Mouse (Mus musculus) left cerebral cortex, adult 9 months (tissue): ENCODE results near the gene Afp.

Experiments
- DNase-seq, 2 experiments: peaks; one replicate each; pipeline ENCODE4 v3.0.0; 2022; ENCODE audit warnings: low spot score in 2 of 2

The Afp gene

DNA sequence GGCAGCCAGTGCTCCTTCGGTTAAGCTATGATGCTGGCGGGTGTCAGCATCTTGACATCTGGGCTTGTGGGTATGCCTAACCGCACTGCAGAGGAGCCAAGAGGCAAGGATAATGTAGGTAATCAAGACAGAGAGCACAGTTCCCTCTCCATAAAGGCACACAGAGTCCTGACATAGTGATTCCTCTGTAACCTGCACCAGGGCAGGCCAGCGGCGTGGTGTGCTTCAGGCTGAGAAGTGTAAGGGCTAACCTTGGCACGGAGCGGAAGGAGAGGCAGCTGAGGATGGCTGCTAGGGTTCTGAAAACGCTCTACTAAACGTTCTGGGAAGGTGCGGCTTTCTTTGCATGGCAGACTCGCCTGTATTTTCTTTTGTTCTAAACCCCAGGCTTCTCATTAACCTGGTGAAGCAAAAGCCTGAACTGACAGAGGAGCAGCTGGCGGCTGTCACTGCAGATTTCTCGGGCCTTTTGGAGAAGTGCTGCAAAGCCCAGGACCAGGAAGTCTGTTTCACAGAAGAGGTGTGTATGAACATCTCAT, 16.9 kb downstream of the Afp start:
- no peak for DNase-seq

GRCm38 (mm10) chr5:90509828-90510592, 19.5 kb downstream of the Afp start:
- no peak for DNase-seq

DNA sequence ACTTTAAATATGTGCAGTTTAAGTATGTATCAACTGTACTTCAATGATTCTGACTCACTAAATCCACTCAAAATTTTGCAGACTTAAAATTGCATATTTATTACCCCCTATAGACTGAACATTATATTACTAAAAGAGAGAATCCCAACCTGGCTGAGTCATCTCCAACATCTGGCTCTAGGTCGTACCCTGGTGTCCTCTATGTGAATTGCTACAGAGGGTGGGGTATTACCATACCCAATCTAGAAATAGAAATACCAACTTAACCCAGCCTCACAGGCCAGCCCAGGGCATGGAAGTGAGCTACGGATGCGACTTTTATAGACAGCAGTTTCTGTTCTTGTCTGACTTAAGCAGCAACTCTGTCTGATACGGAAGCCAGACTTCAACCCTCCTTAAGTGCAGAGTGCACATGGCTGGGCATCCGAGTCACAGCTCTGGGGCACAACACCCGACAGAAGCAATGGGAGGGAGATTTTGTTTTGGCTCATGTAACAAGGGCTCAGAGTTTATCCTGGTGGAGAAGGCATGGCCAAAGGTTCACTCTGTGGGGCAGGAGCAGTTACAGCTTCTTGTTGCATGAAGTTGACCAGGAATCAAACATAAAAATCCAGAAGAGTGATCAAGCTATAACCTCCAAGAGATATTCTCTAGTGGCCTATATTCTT, 21.9 kb downstream of the Afp start:
- no peak for DNase-seq

DNA sequence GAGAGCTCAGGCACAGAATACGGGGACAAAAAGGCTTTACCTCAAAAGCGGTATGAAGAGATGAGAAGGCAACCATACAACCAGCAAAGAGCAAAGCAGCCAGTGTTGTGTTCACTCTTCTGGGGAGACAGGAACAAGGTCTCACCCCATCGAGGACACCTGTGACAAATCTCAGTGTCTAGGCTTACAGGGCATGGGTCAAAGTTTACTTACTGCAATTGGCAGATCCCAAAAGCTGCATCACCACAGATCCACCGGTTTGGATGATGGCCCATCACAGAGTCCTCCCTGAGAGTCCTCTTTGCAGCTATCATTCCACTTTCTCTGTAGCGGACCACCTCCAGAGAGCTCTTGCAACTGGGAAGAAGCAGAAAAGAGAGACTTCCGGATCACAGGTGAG, 25.0 kb downstream of the Afp start:
- no peak for DNase-seq

DNA sequence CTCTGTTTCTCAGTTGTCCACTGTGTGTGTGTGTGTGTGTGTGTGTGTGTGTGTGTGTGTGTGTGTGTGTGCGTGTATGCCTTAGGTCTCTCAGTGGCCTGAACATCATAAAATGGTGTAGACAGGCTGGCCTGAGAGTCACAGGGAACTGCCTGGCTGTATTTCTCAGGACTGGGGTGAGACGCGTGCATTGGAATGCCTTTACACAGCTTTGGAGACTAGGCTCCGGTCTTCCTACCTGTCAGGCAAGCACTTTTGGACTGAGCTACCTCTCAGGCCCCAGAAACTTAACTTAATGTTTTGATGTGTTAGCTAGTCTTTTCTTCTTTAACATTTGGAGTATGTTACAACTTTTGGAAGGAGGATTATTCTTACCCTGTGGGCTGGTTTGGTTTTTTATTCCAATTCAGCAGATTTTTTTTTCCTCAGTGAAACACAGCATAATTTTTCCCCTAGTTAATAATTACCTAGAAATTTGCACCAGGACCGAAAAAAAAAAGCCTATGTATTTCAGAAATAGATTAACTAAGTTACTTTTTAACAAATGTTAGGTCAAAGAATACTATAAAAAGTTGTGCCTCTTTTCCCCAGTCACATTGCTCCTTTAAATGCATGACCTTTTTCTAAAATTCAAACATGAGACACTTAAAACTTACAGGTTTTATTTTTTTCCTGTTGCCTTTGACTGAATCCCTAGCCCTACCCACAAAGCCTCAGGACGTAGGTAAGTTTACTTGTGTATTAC, 28.0 kb downstream of the Afp start, which contains the start of gene Afm:
Afm (plus strand) TSS at position 577 of the 745 bp plus-strand sequence.
- no peak for DNase-seq

DNA sequence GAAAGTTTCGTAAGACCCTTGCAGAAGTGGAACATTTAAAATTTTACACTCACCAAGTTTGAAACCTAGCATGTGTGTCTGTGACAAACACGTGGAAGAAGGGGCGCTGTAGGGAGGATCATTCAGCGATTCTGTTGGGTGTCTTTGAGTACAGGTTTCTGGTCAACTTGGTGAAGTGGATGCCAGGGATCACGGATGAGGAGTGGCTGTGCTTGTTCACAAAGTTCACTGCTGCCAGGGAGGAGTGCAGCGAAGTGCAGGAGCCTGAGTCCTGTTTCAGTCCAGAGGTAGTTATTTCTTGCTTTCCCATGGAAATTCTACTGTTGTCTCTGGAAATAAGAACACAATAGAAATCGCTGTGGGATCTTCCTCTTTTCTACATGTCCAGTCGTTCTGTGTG, 60.7 kb downstream of the Afp start:
- DNase-seq, result no peak

DNA sequence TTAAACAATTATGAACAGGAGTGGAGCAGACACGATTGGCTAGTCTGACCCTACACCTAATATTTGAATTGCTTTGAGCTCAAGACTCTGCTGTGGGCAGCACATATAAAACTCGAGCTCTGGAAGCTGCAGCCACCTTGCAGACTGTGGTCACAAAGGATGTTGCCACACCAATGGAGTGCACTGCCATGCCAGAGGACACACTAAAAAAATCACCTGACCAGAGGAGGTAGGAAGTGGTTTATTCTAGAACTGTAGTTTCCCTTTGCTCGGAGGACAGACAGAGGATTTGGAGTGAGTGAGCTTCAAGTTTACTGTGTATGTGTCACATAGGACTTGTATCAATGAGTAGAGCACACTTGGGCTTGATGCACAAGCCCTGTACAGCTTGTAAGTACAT, 65.5 kb downstream of the Afp start:
- DNase-seq, result no peak
